Mouse (Mus musculus): ENCODE measurements around the gene Dhdh. TPM values are rescaled to one million over a fixed set of nuclear protein-coding genes. Genes with fewer than 3 reads are reported as not detected.
A peak's percentile ranks its signal among the peaks of the same experiment; 100 is the strongest.
"Not testable (repeated sequence)": the region's sequence is repeated elsewhere in the genome, so short reads cannot be mapped to it uniquely, and the experiment has no call there.

Dhdh gene
- polyA plus RNA-seq, 1 experiment = 3.0 TPM

DNA sequence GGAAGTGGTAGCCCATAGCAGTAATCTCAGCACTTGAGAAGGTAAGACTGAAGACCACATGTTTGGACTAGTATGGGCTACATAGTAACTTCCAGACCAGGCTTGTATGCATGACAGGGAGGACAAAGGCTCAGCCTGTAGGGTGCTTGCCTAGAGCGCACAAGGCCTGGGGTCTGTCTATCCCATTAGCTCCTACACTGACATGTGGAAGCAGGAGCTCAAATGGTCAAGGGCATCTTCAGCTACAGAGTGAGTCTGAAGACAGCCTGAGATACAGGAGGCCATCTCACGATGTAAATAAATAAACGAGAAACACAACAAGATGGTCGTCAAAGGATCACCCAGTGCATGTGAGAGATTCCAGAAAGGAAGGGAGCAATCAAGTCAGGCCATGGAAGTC is 26.3 kb downstream of the Dhdh start:
- H3K4me3 ChIP-seq (ENCODE audit: control insufficient read depth, low read depth, low read length) = no peak overlapping the region
- no peaks in the 10 kb centered on the region for H3K27me3 ChIP-seq (ENCODE audit: control insufficient read depth, insufficient read depth, low read length)
- TF ChIP-seq CTCF (IDR thresholded peaks at IDR 0.05; ENCODE audit: control insufficient read depth, insufficient read depth, insufficient replicate concordance, low read depth, low read length) (no peak), POLR2A (IDR thresholded peaks at IDR 0.05; ENCODE audit: control insufficient read depth, low read depth, low read length) (no peak)
- peaks cover 35% of the 10 kb centered on the region for H3K4me1 ChIP-seq (ENCODE audit: control insufficient read depth, insufficient read depth, low read length)
- H3K27ac ChIP-seq (ENCODE audit: control insufficient read depth, insufficient read depth, low read depth, low read length) = no peak overlapping the region
- H3K36me3 ChIP-seq (ENCODE audit: control insufficient read depth, insufficient read depth, low read length) = no peaks in the 10 kb centered on the region

DNA sequence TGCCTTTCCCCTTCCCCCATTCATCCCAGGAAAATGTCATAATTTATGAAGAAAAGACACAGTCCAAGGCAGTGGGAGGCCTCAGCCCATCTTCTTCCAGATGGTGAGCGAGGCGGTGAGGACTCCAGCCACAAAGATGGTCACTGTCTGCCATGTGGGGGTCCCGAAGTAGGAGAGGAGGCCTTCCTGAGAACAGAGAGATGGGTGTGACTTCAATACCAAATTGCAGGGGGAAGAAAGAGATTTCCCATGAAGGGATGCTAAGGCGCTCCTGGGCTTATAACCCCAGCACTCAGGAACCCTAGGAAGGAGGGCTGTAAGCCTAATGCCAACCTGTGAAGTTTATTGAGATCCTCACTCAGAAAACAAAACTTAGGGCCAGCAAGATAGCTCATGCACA is 26.8 kb downstream of the Dhdh start:
- H3K4me3 ChIP-seq (ENCODE audit: control insufficient read depth, low read depth, low read length) = no peak overlapping the region
- H3K36me3 ChIP-seq (ENCODE audit: control insufficient read depth, insufficient read depth, low read length) = no peaks in the 10 kb centered on the region
- no peaks in the 10 kb centered on the region for H3K27me3 ChIP-seq (ENCODE audit: control insufficient read depth, insufficient read depth, low read length)
- peaks cover 32% of the 10 kb centered on the region for H3K4me1 ChIP-seq (ENCODE audit: control insufficient read depth, insufficient read depth, low read length)
- TF ChIP-seq CTCF (IDR thresholded peaks at IDR 0.05; ENCODE audit: control insufficient read depth, insufficient read depth, insufficient replicate concordance, low read depth, low read length) = no peak
- no peak for TF ChIP-seq POLR2A (IDR thresholded peaks at IDR 0.05; ENCODE audit: control insufficient read depth, low read depth, low read length)
- no peak overlapping the region for H3K27ac ChIP-seq (ENCODE audit: control insufficient read depth, insufficient read depth, low read depth, low read length)

GRCm38 (mm10) chr7:45461326-45461725 is 27.3 kb downstream of the Dhdh start:
- Histone ChIP-seq H3K36me3 (ENCODE audit: control insufficient read depth, insufficient read depth, low read length) (no peaks in the 10 kb centered on the region), H3K4me1 (ENCODE audit: control insufficient read depth, insufficient read depth, low read length) (peaks cover 28% of the 10 kb centered on the region), H3K4me3 (ENCODE audit: control insufficient read depth, low read depth, low read length) (no peak overlapping the region), H3K27ac (ENCODE audit: control insufficient read depth, insufficient read depth, low read depth, low read length) (peak overlapping the region; percentile 85), H3K27me3 (ENCODE audit: control insufficient read depth, insufficient read depth, low read length) (no peaks in the 10 kb centered on the region)
- TF ChIP-seq CTCF (IDR thresholded peaks at IDR 0.05; ENCODE audit: control insufficient read depth, insufficient read depth, insufficient replicate concordance, low read depth, low read length) (no peak), POLR2A (IDR thresholded peaks at IDR 0.05; ENCODE audit: control insufficient read depth, low read depth, low read length) (no peak)

DNA sequence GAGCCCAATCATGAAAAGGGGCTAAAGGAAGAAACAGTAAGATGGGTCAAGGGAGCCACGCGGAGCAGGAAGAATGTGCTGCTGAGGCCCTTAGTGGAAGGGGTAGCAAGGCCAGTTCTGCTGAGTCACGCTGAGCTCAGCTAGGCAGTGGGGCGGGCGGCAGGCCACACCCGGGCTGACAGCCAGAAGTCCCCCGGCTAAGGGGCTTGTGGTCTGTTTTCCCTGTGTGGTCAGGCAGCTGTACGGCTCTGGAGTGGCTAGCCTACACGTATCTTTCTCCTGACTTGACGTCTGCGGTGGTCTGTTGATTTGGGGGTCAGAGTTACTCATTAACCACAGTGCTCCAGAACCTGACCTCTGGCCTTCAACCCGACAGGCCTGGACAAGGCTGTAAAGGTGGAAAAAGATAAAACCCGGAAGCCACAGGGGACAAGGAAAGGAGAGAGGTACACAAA is 27.7 kb downstream of the Dhdh start:
- Histone ChIP-seq H3K27me3 (ENCODE audit: control insufficient read depth, insufficient read depth, low read length) (no peaks in the 10 kb centered on the region), H3K27ac (ENCODE audit: control insufficient read depth, insufficient read depth, low read depth, low read length) (peak overlapping the region; percentile 85), H3K4me1 (ENCODE audit: control insufficient read depth, insufficient read depth, low read length) (peaks cover 23% of the 10 kb centered on the region), H3K4me3 (ENCODE audit: control insufficient read depth, low read depth, low read length) (no peak overlapping the region), H3K36me3 (ENCODE audit: control insufficient read depth, insufficient read depth, low read length) (no peaks in the 10 kb centered on the region)
- TF ChIP-seq CTCF (IDR thresholded peaks at IDR 0.05; ENCODE audit: control insufficient read depth, insufficient read depth, insufficient replicate concordance, low read depth, low read length) = no peak
- no peak for TF ChIP-seq POLR2A (IDR thresholded peaks at IDR 0.05; ENCODE audit: control insufficient read depth, low read depth, low read length)

DNA sequence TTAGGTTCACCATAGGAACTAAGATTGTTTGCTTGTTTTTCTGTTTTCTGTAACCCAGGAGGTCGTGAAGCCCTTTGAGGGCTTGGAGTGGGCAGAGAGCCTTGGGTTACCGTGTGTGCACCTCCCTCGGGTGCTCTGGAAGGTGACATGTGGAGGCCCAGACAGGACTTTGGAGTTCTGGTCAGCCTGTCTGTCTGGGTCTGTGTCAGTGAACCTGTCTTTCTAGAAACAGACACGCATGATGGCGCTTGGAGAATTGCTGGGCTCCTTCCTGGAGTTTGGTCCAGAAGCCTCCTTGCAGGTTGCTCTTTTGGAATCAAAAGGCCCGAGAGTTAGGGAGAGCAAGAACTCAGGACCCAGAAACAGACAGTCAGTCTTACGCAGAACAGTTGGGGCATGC is 28.2 kb downstream of the Dhdh start:
- Histone ChIP-seq H3K36me3 (ENCODE audit: control insufficient read depth, insufficient read depth, low read length) (no peaks in the 10 kb centered on the region), H3K4me3 (ENCODE audit: control insufficient read depth, low read depth, low read length) (no peak overlapping the region), H3K27ac (ENCODE audit: control insufficient read depth, insufficient read depth, low read depth, low read length) (peak overlapping the region; percentile 85), H3K27me3 (ENCODE audit: control insufficient read depth, insufficient read depth, low read length) (no peaks in the 10 kb centered on the region), H3K4me1 (ENCODE audit: control insufficient read depth, insufficient read depth, low read length) (peaks cover 21% of the 10 kb centered on the region)
- TF ChIP-seq POLR2A (IDR thresholded peaks at IDR 0.05; ENCODE audit: control insufficient read depth, low read depth, low read length) (no peak), CTCF (IDR thresholded peaks at IDR 0.05; ENCODE audit: control insufficient read depth, insufficient read depth, insufficient replicate concordance, low read depth, low read length) (no peak)

DNA sequence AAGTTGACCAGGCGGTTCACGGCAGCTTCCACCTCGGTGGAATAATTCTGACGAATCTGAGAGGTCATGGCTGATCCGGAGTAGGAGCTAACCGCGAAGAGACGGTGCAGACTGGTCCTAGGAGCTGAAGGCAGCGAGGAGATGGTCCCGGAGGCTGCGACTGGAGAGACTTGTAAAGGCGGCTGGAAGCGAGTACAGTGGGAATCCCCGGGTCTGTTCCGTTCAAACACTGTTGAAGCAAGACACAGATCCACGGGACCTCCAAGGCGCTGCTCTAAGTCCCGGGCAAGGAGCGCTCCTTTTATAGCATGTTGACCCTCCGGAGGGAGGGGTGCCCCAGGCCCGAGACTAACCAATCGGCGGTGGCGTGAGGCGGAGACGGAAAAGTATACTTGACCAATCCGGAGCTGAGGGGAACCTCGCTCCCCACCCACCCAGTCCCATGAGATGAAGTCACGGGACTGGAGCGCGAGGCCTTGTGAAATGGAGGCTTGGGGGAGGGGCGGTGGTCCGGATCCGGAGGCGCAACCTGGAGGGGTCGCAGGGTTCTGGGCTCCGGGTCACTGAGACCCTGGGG is 29.0 kb downstream of the Dhdh start, which contains the start of gene Ftl1:
Ftl1 (minus strand) TSS at position 321 of the 577 bp plus-strand sequence.
- Histone ChIP-seq H3K4me1 (ENCODE audit: control insufficient read depth, insufficient read depth, low read length) (peaks cover 21% of the 10 kb centered on the region), H3K27ac (ENCODE audit: control insufficient read depth, insufficient read depth, low read depth, low read length) (peak within 1 kb of the TSS; percentile 85), H3K4me3 (ENCODE audit: control insufficient read depth, low read depth, low read length) (peak within 1 kb of the TSS; percentile 91)
- not testable (repeated sequence) for H3K36me3 ChIP-seq (ENCODE audit: control insufficient read depth, insufficient read depth, low read length); H3K27me3 ChIP-seq (ENCODE audit: control insufficient read depth, insufficient read depth, low read length)
- peak; percentile 77 for TF ChIP-seq POLR2A (IDR thresholded peaks at IDR 0.05; ENCODE audit: control insufficient read depth, low read depth, low read length)

- Histone ChIP-seq H3K36me3 (ENCODE audit: control insufficient read depth, insufficient read depth, low read length) (no peaks in the 10 kb centered on the region), H3K27ac (ENCODE audit: control insufficient read depth, insufficient read depth, low read depth, low read length) (peak overlapping the region; percentile 61), H3K4me1 (ENCODE audit: control insufficient read depth, insufficient read depth, low read length) (peaks cover 21% of the 10 kb centered on the region), H3K27me3 (ENCODE audit: control insufficient read depth, insufficient read depth, low read length) (no peaks in the 10 kb centered on the region), H3K4me3 (ENCODE audit: control insufficient read depth, low read depth, low read length) (peak overlapping the region; percentile 91)
- TF ChIP-seq CTCF (IDR thresholded peaks at IDR 0.05; ENCODE audit: control insufficient read depth, insufficient read depth, insufficient replicate concordance, low read depth, low read length) (no peak), POLR2A (IDR thresholded peaks at IDR 0.05; ENCODE audit: control insufficient read depth, low read depth, low read length) (no peak)
Observed at GRCm38 (mm10) chr7:45458748-45459563, 29.6 kb downstream of the Dhdh start.
